Mouse (Mus musculus) forebrain, embryonic 11.5 days (tissue): ENCODE measurements around the gene Capn12. TPM values are rescaled to one million over a fixed set of nuclear protein-coding genes. Genes with fewer than 3 reads are reported as not detected.

Experiments used
- ATAC-seq: fragments of 200-750 bp; cut with Nextera tagmentation; replicated peaks from 2 replicates; pipeline ENCODE4 v1.8.0; 2017; ENCODE audit warnings: moderate TSS enrichment; ENCODE audit not compliant: low FRiP score
- DNase-seq: peaks from one replicate; pipeline ENCODE4 v3.0.0-alpha.2; 2017; ENCODE audit warnings: low spot score
- H3K27ac ChIP-seq: fragments of 300-500 bp; sonication (generic); 2 replicates; pipeline ENCODE4 v1.5.1; 2014; ENCODE audit warnings: low read depth, low read length
- H3K27me3 ChIP-seq: fragments of 300-500 bp; sonication (generic); 2 replicates; pipeline ENCODE4 v1.6.1; 2014; ENCODE audit warnings: mild to moderate bottlenecking, low read length, mixed read lengths; ENCODE audit not compliant: control insufficient read depth, insufficient read depth
- H3K36me3 ChIP-seq: fragments of 300-500 bp; sonication (generic); 2 replicates; pipeline ENCODE4 v1.6.1; 2014; ENCODE audit warnings: mild to moderate bottlenecking, low read length, moderate library complexity, mixed read lengths; ENCODE audit not compliant: control insufficient read depth, insufficient read depth
- H3K4me1 ChIP-seq: fragments of 300-500 bp; sonication (generic); replicated peaks from 2 replicates; pipeline ENCODE4 v1.6.1; 2014; ENCODE audit warnings: low read length, mixed read lengths; ENCODE audit not compliant: control insufficient read depth, insufficient read depth
- H3K4me2 ChIP-seq: fragments of 300-500 bp; sonication (generic); 2 replicates; pipeline ENCODE4 v1.6.1; 2014; ENCODE audit warnings: low read depth, mild to moderate bottlenecking, low read length, moderate library complexity, mixed read lengths; ENCODE audit not compliant: severe bottlenecking
- H3K4me3 ChIP-seq: fragments of 300-500 bp; sonication (generic); 2 replicates; pipeline ENCODE4 v1.5.1; 2014; ENCODE audit warnings: low read depth, low read length
- H3K9ac ChIP-seq: fragments of 300-500 bp; sonication (generic); 2 replicates; pipeline ENCODE4 v1.6.1; 2014; ENCODE audit warnings: low read length
- H3K9me3 ChIP-seq: fragments of 300-500 bp; sonication (generic); 2 replicates; pipeline ENCODE4 v1.6.1; 2016; ENCODE audit warnings: low read length, mixed read lengths; ENCODE audit not compliant: control insufficient read depth
- WGBS: fragments of 180-500 bp; shearing (Covaris S2); extraction: QIAGEN DNeasy Blood & Tissue Kit; methylation state at CpG from one replicate; pipeline ENCODE4 v1.1.7; 2014; 5-methylcytosine and 5-hydroxymethylcytosine counted together
- polyA plus RNA-seq: library from polyadenylated mRNA; unstranded; fragments of >200 nt; fragmentation: Nextera tagmentation; extraction: Ambion mirVana; gene quantifications from 2 replicates; pipeline ENCODE4 v1.2.1, GENCODE M21; 2014

The Capn12 gene
- polyA plus RNA-seq, 1 experiment from 2014 or later, result 0.60 TPM

- Histone ChIP-seq H3K36me3 (no peaks in the 10 kb centered on the region), H3K27me3 (no peaks in the 10 kb centered on the region), H3K4me3 (no peak overlapping the region), H3K9me3 (no peaks in the 10 kb centered on the region), H3K9ac (no peak overlapping the region), H3K4me1 (peaks cover under 1% of the 10 kb centered on the region; the same call in 1 of the 2 replicates), H3K4me2 (no peak overlapping the region), H3K27ac (no peak overlapping the region)
- no peak for DNase-seq
- ATAC-seq, result no peak
- 58% methylated on average over 5 of the region's 5 CpGs for WGBS
Observed at GRCm38 (mm10) chr7:28930320-28931031, 49.3 kb downstream of the Capn12 start.

GRCm38 (mm10) chr7:28931032-28931694, 49.9 kb downstream of the Capn12 start:
- Histone ChIP-seq H3K36me3 (no peaks in the 10 kb centered on the region; the same call in 1 of the 2 replicates), H3K4me1 (no peaks in the 10 kb centered on the region; the same call in 1 of the 2 replicates), H3K9ac (no peak overlapping the region), H3K9me3 (no peaks in the 10 kb centered on the region), H3K27me3 (no peaks in the 10 kb centered on the region), H3K4me2 (no peak overlapping the region), H3K27ac (no peak overlapping the region), H3K4me3 (no peak overlapping the region)
- 91% methylated on average over 7 of the region's 7 CpGs for WGBS
- ATAC-seq (no peak), DNase-seq (no peak)

- Histone ChIP-seq H3K36me3 (no peaks in the 10 kb centered on the region; the same call in 1 of the 2 replicates), H3K4me1 (no peaks in the 10 kb centered on the region; the same call in 1 of the 2 replicates), H3K9ac (no peak overlapping the region), H3K27me3 (no peaks in the 10 kb centered on the region), H3K27ac (no peak overlapping the region), H3K4me2 (no peak overlapping the region), H3K4me3 (no peak overlapping the region), H3K9me3 (no peaks in the 10 kb centered on the region)
- DNase-seq, result no peak
- 91% methylated on average over 4 of the region's 4 CpGs for WGBS
- ATAC-seq, result no peak
Observed at GRCm38 (mm10) chr7:28931695-28932039, 50.4 kb downstream of the Capn12 start.

GRCm38 (mm10) chr7:28932421-28933041, 51.3 kb downstream of the Capn12 start:
- no peak overlapping the region for H3K4me2 ChIP-seq
- no peaks in the 10 kb centered on the region for H3K9me3 ChIP-seq
- no peak for DNase-seq
- H3K36me3 ChIP-seq, result no peaks in the 10 kb centered on the region; the same call in 1 of the 2 replicates
- H3K4me1 ChIP-seq, result no peaks in the 10 kb centered on the region; the same call in 1 of the 2 replicates
- WGBS, result 78% methylated on average over 6 of the region's 6 CpGs
- no peak overlapping the region for H3K27ac ChIP-seq
- no peak for ATAC-seq
- H3K9ac ChIP-seq, result no peak overlapping the region
- no peak overlapping the region for H3K4me3 ChIP-seq
- H3K27me3 ChIP-seq, result no peaks in the 10 kb centered on the region

- ATAC-seq, result no peak
- Histone ChIP-seq H3K27ac (no peak overlapping the region), H3K9me3 (no peaks in the 10 kb centered on the region), H3K9ac (no peak overlapping the region), H3K27me3 (no peaks in the 10 kb centered on the region), H3K4me2 (no peak overlapping the region), H3K36me3 (no peaks in the 10 kb centered on the region; the same call in 1 of the 2 replicates), H3K4me3 (no peak overlapping the region), H3K4me1 (no peaks in the 10 kb centered on the region; the same call in 1 of the 2 replicates)
- no peak for DNase-seq
- 90% methylated on average over 2 of the region's 2 CpGs for WGBS
Observed at GRCm38 (mm10) chr7:28933825-28934224, 52.6 kb downstream of the Capn12 start.

GRCm38 (mm10) chr7:28936787-28937186, 55.6 kb downstream of the Capn12 start:
- DNase-seq (no peak), ATAC-seq (no peak)
- Histone ChIP-seq H3K9ac (no peak overlapping the region), H3K4me3 (no peak overlapping the region), H3K36me3 (no peaks in the 10 kb centered on the region; the same call in 1 of the 2 replicates), H3K27ac (no peak overlapping the region), H3K9me3 (no peaks in the 10 kb centered on the region), H3K4me1 (0 out of 2 replicates have a peak, but pooled peaks cover 2% of the 10 kb centered on the region), H3K27me3 (no peaks in the 10 kb centered on the region), H3K4me2 (no peak overlapping the region)
- WGBS, result 80% methylated on average over 4 of the region's 4 CpGs

- Histone ChIP-seq H3K27ac (no peak overlapping the region), H3K9me3 (no peaks in the 10 kb centered on the region), H3K4me3 (no peak overlapping the region), H3K4me2 (no peak overlapping the region), H3K36me3 (no peaks in the 10 kb centered on the region; the same call in 1 of the 2 replicates), H3K4me1 (0 out of 2 replicates have a peak, but pooled peaks cover 2% of the 10 kb centered on the region), H3K27me3 (no peaks in the 10 kb centered on the region), H3K9ac (no peak overlapping the region)
- 72% methylated on average over 4 of the region's 4 CpGs for WGBS
- DNase-seq (no peak), ATAC-seq (no peak)
Observed at GRCm38 (mm10) chr7:28938654-28939053, 57.4 kb downstream of the Capn12 start.

GRCm38 (mm10) chr7:28939418-28940183, 58.4 kb downstream of the Capn12 start:
- Histone ChIP-seq H3K27me3 (no peaks in the 10 kb centered on the region), H3K4me3 (no peak overlapping the region), H3K36me3 (no peaks in the 10 kb centered on the region; the same call in 1 of the 2 replicates), H3K9me3 (no peaks in the 10 kb centered on the region), H3K9ac (no peak overlapping the region; the same call in 1 of the 2 replicates), H3K4me1 (0 out of 2 replicates have a peak, but pooled peaks cover 2% of the 10 kb centered on the region), H3K27ac (no peak overlapping the region), H3K4me2 (no peak overlapping the region)
- WGBS, result 94% methylated on average over 7 of the region's 7 CpGs
- no peak for DNase-seq
- ATAC-seq, result no peak
